Mouse (Mus musculus) testis, adult 2 months (tissue): Measurements from ENCODE around the gene Btg2. TPM values are rescaled to one million over a fixed set of nuclear protein-coding genes. Genes with fewer than 3 reads are reported as not detected.
A peak's percentile ranks its signal among the peaks of the same experiment; 100 is the strongest.

ENCODE experiments used
- H3K27ac ChIP-seq: fragments of 200-500 bp; 2 replicates; pipeline ENCODE4 v1.5.1; 2012; ENCODE audit warnings: low read depth, low read length; ENCODE audit not compliant: control insufficient read depth, insufficient read depth
- H3K27me3 ChIP-seq: fragments of 200-500 bp; 2 replicates; pipeline ENCODE4 v1.6.1; 2012; ENCODE audit warnings: mild to moderate bottlenecking, low read length, moderate library complexity; ENCODE audit not compliant: control insufficient read depth, insufficient read depth
- H3K36me3 ChIP-seq: fragments of 200-500 bp; 2 replicates; pipeline ENCODE4 v1.6.1; 2012; ENCODE audit warnings: mild to moderate bottlenecking, low read length; ENCODE audit not compliant: control insufficient read depth, insufficient read depth
- H3K4me1 ChIP-seq: fragments of 200-500 bp; 2 replicates; pipeline ENCODE4 v1.6.1; 2012; ENCODE audit warnings: low read length; ENCODE audit not compliant: control insufficient read depth, insufficient read depth
- H3K4me3 ChIP-seq: fragments of 200-500 bp; 2 replicates; pipeline ENCODE4 v1.5.1; 2012; ENCODE audit warnings: low read depth, mild to moderate bottlenecking, low read length, moderate library complexity, mixed read lengths; ENCODE audit not compliant: control insufficient read depth
- CTCF ChIP-seq: fragments of 200-500 bp; IDR thresholded peaks from 2 replicates; pipeline ENCODE4 v1.5.1; 2012; ENCODE audit warnings: low read depth, mild to moderate bottlenecking, inconsistent platforms, low read length, moderate library complexity; ENCODE audit not compliant: control insufficient read depth, insufficient read depth, insufficient replicate concordance
- POLR2A ChIP-seq: fragments of 200-500 bp; IDR thresholded peaks from 2 replicates; pipeline ENCODE4 v1.6.1; 2012; ENCODE audit warnings: low read depth, mild to moderate bottlenecking, inconsistent platforms, low read length, moderate library complexity; ENCODE audit not compliant: control insufficient read depth
- polyA plus RNA-seq: library from polyadenylated mRNA; depleted of rRNA; stranded (reverse); fragments of >200 nt; gene quantifications from 2 replicates; pipeline ENCODE4 v1.2.3, GENCODE M21; 2012

Btg2 gene
- polyA plus RNA-seq, 1 experiment = 2.9 TPM

GRCm38 (mm10) chr1:134067143-134067619, 11.7 kb downstream of the Btg2 start:
- H3K27ac ChIP-seq = no peak overlapping the region
- H3K36me3 ChIP-seq = no peaks in the 10 kb centered on the region
- H3K4me3 ChIP-seq = no peak overlapping the region
- H3K4me1 ChIP-seq = peaks cover 13% of the 10 kb centered on the region
- H3K27me3 ChIP-seq = no peaks in the 10 kb centered on the region
- TF ChIP-seq POLR2A (no peak), CTCF (no peak)

GRCm38 (mm10) chr1:134066554-134066953, 12.4 kb downstream of the Btg2 start:
- no peak for TF ChIP-seq CTCF
- no peak for TF ChIP-seq POLR2A
- Histone ChIP-seq H3K36me3 (no peaks in the 10 kb centered on the region), H3K4me3 (no peak overlapping the region), H3K27ac (no peak overlapping the region), H3K27me3 (no peaks in the 10 kb centered on the region), H3K4me1 (peaks cover 13% of the 10 kb centered on the region)

GRCm38 (mm10) chr1:134065241-134065809, 13.6 kb downstream of the Btg2 start:
- Histone ChIP-seq H3K36me3 (no peaks in the 10 kb centered on the region), H3K27me3 (no peaks in the 10 kb centered on the region), H3K4me1 (peaks cover 23% of the 10 kb centered on the region), H3K4me3 (no peak overlapping the region), H3K27ac (no peak overlapping the region)
- no peak for TF ChIP-seq CTCF
- no peak for TF ChIP-seq POLR2A

- TF ChIP-seq POLR2A = no peak
- no peak for TF ChIP-seq CTCF
- peaks cover 28% of the 10 kb centered on the region for H3K4me1 ChIP-seq
- H3K36me3 ChIP-seq = no peaks in the 10 kb centered on the region
- H3K4me3 ChIP-seq = no peak overlapping the region
- no peaks in the 10 kb centered on the region for H3K27me3 ChIP-seq
- no peak overlapping the region for H3K27ac ChIP-seq
Measured at GRCm38 (mm10) chr1:134064296-134064831, 14.6 kb downstream of the Btg2 start.

- Histone ChIP-seq H3K4me3 (0 out of 2 replicates have a peak overlapping the region, but pooled peaks have one; percentile 16), H3K36me3 (no peaks in the 10 kb centered on the region), H3K27me3 (no peaks in the 10 kb centered on the region), H3K4me1 (peaks cover 28% of the 10 kb centered on the region), H3K27ac (peak overlapping the region; percentile 12; the same call in 1 of the 2 replicates)
- TF ChIP-seq CTCF (no peak), POLR2A (no peak)
Measured at GRCm38 (mm10) chr1:134063773-134064125, 15.2 kb downstream of the Btg2 start.

- H3K27ac ChIP-seq = peak overlapping the region; percentile 29
- H3K4me3 ChIP-seq = peak overlapping the region; percentile 42
- TF ChIP-seq CTCF (no peak), POLR2A (no peak)
- H3K36me3 ChIP-seq = no peaks in the 10 kb centered on the region
- peaks cover 28% of the 10 kb centered on the region for H3K4me1 ChIP-seq
- H3K27me3 ChIP-seq = no peaks in the 10 kb centered on the region
Measured at GRCm38 (mm10) chr1:134063086-134063772, 15.7 kb downstream of the Btg2 start.

- no peak for TF ChIP-seq POLR2A
- TF ChIP-seq CTCF = no peak
- H3K4me3 ChIP-seq = peak overlapping the region; percentile 42
- H3K27ac ChIP-seq = peak overlapping the region; percentile 29
- peaks cover 28% of the 10 kb centered on the region for H3K4me1 ChIP-seq
- H3K36me3 ChIP-seq = no peaks in the 10 kb centered on the region
- no peaks in the 10 kb centered on the region for H3K27me3 ChIP-seq
Measured at GRCm38 (mm10) chr1:134062411-134063085, 16.4 kb downstream of the Btg2 start.
